Mouse (Mus musculus) megakaryocyte, embryonic 14.5 days (primary cell): ENCODE measurements around the gene Ermp1.

ENCODE experiments used
- FLI1 ChIP-seq: IDR thresholded peaks from 2 replicates; pipeline ENCODE4 v1.6.1; 2012; ENCODE audit warnings: low read length, inconsistent platforms, mixed read lengths
- GATA1 ChIP-seq: IDR thresholded peaks from 3 replicates; pipeline ENCODE4 v1.6.1; 2012; ENCODE audit warnings: mixed read lengths, low read length, inconsistent platforms, borderline replicate concordance

DNA sequence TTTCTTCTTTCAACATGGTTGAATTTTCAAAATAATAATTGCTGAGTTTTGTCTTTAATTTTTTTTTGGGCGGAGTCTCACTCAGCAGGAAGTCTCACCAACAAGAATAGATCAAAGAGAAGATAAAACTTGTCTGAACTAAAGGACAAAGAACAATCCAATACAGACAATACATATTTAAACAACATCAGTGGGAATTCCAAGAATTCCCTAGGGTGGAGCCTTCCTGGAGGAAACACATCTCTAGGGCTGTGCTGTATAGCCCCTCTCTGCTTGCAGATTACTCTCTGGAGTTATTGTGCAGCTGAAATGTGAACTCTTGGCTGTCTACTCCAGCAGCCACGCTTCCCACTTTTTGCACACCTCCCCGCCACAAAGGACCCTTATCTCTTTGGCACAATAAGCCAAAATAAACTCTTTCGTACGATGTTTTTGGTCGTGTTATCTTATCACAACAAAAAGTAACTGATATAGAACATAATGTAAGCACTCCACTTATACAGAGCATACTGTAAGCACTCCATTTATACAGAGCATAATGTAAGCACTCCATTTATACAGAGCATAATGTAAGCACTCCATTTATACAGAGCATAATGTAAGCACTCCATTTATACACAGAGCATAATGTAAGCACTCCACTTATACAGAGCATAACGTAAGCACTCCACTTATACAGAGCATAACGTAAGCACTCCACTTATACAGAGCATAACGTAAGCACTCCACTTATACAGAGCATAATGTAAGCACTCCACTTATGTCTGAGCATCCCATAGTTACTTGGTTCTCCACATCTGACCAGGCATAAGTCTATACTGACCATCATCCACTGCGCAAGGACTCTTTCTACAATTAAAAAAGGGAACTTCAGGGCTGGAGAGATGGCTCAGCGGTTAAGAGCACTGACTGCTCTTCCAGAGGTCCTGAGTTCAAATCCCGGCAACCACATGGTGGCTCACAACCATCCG is 32.3 kb upstream of the Ermp1 start:
- TF ChIP-seq GATA1 (no peak), FLI1 (no peak)
